Mouse (Mus musculus) forebrain, embryonic 11.5 days (tissue): ENCODE results near the gene Scn8a. TPM values are rescaled to one million over a fixed set of nuclear protein-coding genes. Genes with fewer than 3 reads are reported as not detected.

Source experiments
- ATAC-seq: fragments of 200-750 bp; cut with Nextera tagmentation; replicated peaks from 2 replicates; pipeline ENCODE4 v1.8.0; 2017; ENCODE audit warnings: moderate TSS enrichment; ENCODE audit not compliant: low FRiP score
- DNase-seq: peaks from one replicate; pipeline ENCODE4 v3.0.0-alpha.2; 2017; ENCODE audit warnings: low spot score
- H3K27ac ChIP-seq: fragments of 300-500 bp; sonication (generic); 2 replicates; pipeline ENCODE4 v1.5.1; 2014; ENCODE audit warnings: low read depth, low read length
- H3K27me3 ChIP-seq: fragments of 300-500 bp; sonication (generic); 2 replicates; pipeline ENCODE4 v1.6.1; 2014; ENCODE audit warnings: mild to moderate bottlenecking, low read length, mixed read lengths; ENCODE audit not compliant: control insufficient read depth, insufficient read depth
- H3K36me3 ChIP-seq: fragments of 300-500 bp; sonication (generic); 2 replicates; pipeline ENCODE4 v1.6.1; 2014; ENCODE audit warnings: mild to moderate bottlenecking, low read length, moderate library complexity, mixed read lengths; ENCODE audit not compliant: control insufficient read depth, insufficient read depth
- H3K4me1 ChIP-seq: fragments of 300-500 bp; sonication (generic); replicated peaks from 2 replicates; pipeline ENCODE4 v1.6.1; 2014; ENCODE audit warnings: low read length, mixed read lengths; ENCODE audit not compliant: control insufficient read depth, insufficient read depth
- H3K4me2 ChIP-seq: fragments of 300-500 bp; sonication (generic); 2 replicates; pipeline ENCODE4 v1.6.1; 2014; ENCODE audit warnings: low read depth, mild to moderate bottlenecking, low read length, moderate library complexity, mixed read lengths; ENCODE audit not compliant: severe bottlenecking
- H3K4me3 ChIP-seq: fragments of 300-500 bp; sonication (generic); 2 replicates; pipeline ENCODE4 v1.5.1; 2014; ENCODE audit warnings: low read depth, low read length
- H3K9ac ChIP-seq: fragments of 300-500 bp; sonication (generic); 2 replicates; pipeline ENCODE4 v1.6.1; 2014; ENCODE audit warnings: low read length
- H3K9me3 ChIP-seq: fragments of 300-500 bp; sonication (generic); 2 replicates; pipeline ENCODE4 v1.6.1; 2016; ENCODE audit warnings: low read length, mixed read lengths; ENCODE audit not compliant: control insufficient read depth
- WGBS: fragments of 180-500 bp; shearing (Covaris S2); extraction: QIAGEN DNeasy Blood & Tissue Kit; methylation state at CpG from one replicate; pipeline ENCODE4 v1.1.7; 2014; 5-methylcytosine and 5-hydroxymethylcytosine counted together
- polyA plus RNA-seq: library from polyadenylated mRNA; unstranded; fragments of >200 nt; fragmentation: Nextera tagmentation; extraction: Ambion mirVana; gene quantifications from 2 replicates; pipeline ENCODE4 v1.2.1, GENCODE M21; 2014

Gene Scn8a
- polyA plus RNA-seq, 1 experiment from 2014 or later, result 13.9 TPM

DNA sequence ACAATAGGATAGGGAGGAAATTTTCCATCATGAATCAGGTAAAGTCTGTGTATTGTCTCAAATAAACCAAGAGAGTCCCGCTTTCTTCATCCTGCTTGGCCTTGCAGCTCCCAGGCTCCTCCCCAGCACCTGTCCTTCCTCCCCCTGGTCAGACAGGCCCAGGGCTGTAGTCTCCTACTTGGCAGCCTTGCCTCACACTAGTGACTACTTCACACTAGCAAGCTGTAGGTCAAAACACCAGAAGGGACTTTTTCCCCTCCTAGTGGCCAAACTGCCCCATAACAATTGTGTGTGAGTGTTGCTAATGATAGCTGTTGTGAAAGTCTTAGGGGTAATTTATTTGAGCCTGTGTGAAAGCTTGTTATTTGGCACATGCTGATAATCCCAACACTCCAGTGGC lies 105.0 kb downstream of the Scn8a start:
- DNase-seq, result no peak
- Histone ChIP-seq H3K4me2 (no peak overlapping the region), H3K27ac (no peak overlapping the region), H3K4me1 (0 out of 2 replicates have a peak, but pooled peaks cover 3% of the 10 kb centered on the region), H3K36me3 (no peaks in the 10 kb centered on the region), H3K9ac (no peak overlapping the region), H3K4me3 (no peak overlapping the region), H3K9me3 (no peaks in the 10 kb centered on the region), H3K27me3 (no peaks in the 10 kb centered on the region)
- no peak for ATAC-seq
- WGBS, result 88% methylated on average over 1 of the region's 1 CpGs

DNA sequence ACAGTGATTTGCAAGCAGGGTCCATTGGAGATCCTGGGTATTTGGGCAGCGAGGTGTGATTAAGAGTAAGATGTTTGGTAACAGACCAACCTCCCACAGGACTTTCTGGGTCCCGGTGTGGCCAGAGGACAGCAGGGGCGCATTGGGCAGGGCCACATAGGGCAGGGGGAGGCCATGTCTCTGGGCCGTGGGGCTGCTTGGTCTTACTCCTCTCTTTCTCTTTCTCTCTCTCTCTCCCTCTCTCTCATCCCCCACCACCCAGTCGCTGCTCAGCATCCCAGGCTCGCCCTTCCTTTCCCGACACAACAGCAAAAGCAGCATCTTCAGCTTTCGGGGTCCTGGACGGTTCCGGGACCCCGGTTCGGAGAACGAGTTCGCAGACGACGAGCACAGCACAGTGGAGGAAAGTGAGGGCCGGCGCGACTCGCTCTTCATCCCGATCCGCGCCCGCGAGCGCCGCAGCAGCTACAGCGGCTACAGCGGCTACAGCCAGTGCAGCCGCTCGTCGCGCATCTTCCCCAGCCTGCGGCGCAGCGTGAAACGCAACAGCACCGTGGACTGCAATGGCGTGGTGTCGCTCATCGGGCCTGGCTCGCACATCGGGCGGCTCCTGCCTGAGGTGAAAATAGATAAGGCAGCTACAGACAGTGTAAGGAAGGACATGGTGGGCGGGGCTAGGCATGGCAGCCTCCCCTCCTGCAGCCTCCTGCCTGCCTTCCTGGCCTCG lies 113.9 kb downstream of the Scn8a start:
- Histone ChIP-seq H3K4me2 (peak overlapping the region; percentile 81), H3K4me3 (peak overlapping the region; percentile 52), H3K27me3 (no peaks in the 10 kb centered on the region), H3K9me3 (no peaks in the 10 kb centered on the region), H3K4me1 (peaks cover 5% of the 10 kb centered on the region; the same call in 1 of the 2 replicates), H3K36me3 (no peaks in the 10 kb centered on the region), H3K27ac (no peak overlapping the region), H3K9ac (peak overlapping the region; percentile 77)
- WGBS, result 0% methylated on average over 46 of the region's 46 CpGs
- peak; percentile 84 for DNase-seq
- ATAC-seq, result peak; percentile 90

DNA sequence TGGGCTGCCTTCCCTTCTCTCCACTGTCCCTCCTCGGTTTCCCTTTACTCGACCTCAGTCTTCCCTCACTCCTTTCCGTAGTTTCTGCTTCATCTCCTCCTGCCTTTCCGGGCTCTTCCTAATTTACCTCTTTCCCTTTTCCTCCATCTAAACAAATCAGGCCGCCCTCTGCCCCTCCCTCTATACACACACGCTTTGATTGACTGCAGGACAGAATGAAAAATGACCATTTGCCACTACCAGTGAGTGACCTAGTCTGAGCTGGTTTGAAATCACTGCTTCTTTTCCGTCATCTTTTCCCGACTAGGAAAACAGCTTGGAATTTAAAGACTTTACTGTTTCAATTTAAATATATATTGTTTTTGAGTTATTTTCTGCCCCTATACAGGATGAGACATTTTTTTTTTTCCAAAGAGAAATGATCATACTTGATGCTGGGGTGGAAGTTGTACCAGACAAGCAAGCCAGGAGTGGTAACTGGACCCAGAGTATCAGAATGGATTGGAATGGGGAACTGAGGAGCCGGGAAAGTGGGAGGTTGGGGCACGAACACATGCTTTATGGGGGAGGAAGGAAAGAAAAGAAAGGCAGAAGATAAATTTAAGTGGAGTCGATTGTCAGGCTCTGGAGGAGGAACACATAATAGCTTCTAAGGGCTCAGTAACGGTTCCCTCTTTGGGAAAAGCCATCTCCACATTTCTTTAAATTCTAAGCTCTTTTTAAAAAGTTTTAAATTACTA lies 114.7 kb downstream of the Scn8a start:
- 26% methylated on average over 12 of the region's 12 CpGs for WGBS
- Histone ChIP-seq H3K27me3 (no peaks in the 10 kb centered on the region), H3K4me2 (peak overlapping the region; percentile 81), H3K9ac (peak overlapping the region; percentile 77), H3K27ac (no peak overlapping the region), H3K4me3 (peak overlapping the region; percentile 52), H3K36me3 (no peaks in the 10 kb centered on the region), H3K9me3 (no peaks in the 10 kb centered on the region), H3K4me1 (peaks cover 5% of the 10 kb centered on the region; the same call in 1 of the 2 replicates)
- ATAC-seq, result peak; percentile 59
- no peak for DNase-seq

DNA sequence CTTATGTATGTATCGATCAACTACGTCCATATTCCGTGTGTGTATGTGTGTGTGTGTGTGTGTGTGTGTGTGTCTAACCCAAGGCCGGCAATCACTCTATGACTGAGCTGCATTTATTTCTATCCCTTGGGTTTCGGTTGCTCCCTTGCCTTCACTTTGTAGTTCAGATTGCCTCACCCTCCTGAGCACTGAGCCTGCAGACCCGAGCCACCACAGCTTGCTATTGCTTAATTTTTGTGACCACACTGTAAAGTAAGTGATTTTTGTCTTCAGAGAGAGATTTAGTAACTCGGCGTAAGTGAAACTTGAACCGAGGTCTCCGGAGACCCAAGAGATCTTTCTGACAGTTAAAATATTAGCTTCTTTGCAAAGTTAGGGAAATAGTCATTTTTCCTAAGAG lies 116.8 kb downstream of the Scn8a start:
- Histone ChIP-seq H3K9me3 (no peaks in the 10 kb centered on the region), H3K9ac (no peak overlapping the region), H3K36me3 (no peaks in the 10 kb centered on the region), H3K4me3 (no peak overlapping the region), H3K4me1 (peaks cover 5% of the 10 kb centered on the region; the same call in 1 of the 2 replicates), H3K4me2 (no peak overlapping the region), H3K27ac (no peak overlapping the region), H3K27me3 (no peaks in the 10 kb centered on the region)
- no peak for ATAC-seq
- WGBS, result 91% methylated on average over 10 of the region's 10 CpGs
- no peak for DNase-seq

DNA sequence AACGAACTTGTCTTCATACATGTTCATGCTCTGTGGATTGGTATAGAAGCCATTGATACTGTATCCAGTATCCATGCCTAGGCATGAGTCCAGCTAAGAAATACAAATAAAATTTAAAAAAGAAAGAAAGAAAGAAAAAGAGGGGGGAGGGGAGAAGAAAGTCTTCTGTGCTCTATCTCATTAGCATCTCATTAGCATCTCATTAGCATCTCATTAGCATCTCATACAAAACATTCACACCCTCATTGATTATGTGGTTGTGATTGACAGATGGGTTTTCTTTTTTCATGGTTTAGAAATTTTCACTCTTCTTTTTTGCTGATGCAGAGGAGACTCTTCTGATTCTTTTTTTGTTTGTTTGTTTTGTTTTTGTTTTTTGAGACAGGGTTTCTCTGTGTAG lies 117.4 kb downstream of the Scn8a start:
- Histone ChIP-seq H3K4me1 (peaks cover 5% of the 10 kb centered on the region; the same call in 1 of the 2 replicates), H3K27ac (no peak overlapping the region), H3K27me3 (no peaks in the 10 kb centered on the region), H3K9me3 (no peaks in the 10 kb centered on the region), H3K36me3 (no peaks in the 10 kb centered on the region), H3K9ac (no peak overlapping the region), H3K4me3 (no peak overlapping the region), H3K4me2 (no peak overlapping the region)
- ATAC-seq (no peak), DNase-seq (no peak)
- 82% methylated on average over 1 of the region's 1 CpGs for WGBS

DNA sequence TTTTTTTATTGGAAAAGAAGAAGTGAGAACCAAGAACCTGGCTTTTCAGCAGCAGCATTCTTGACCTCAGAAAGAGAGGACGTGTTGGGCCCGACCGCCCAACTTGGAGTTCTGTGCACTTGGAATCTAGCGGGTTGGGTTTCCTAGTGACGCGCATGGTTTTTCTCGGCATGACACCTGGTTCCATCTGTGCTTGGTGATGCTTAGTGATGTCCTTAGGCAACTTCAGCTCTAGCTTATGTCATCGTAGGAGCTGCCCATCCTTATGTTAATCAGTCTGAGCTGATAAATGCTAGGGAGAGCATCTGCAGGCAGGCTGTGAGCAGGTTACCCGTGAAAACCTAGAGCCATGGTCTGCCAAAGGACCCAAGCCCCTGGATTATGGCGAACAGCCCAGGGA lies 120.6 kb downstream of the Scn8a start:
- H3K9ac ChIP-seq, result no peak overlapping the region
- no peaks in the 10 kb centered on the region; the same call in 1 of the 2 replicates for H3K4me1 ChIP-seq
- H3K4me2 ChIP-seq, result no peak overlapping the region
- WGBS, result 93% methylated on average over 10 of the region's 10 CpGs
- no peak overlapping the region for H3K27ac ChIP-seq
- DNase-seq (no peak), ATAC-seq (no peak)
- no peaks in the 10 kb centered on the region for H3K36me3 ChIP-seq
- H3K27me3 ChIP-seq, result no peaks in the 10 kb centered on the region
- H3K4me3 ChIP-seq, result no peak overlapping the region
- no peaks in the 10 kb centered on the region for H3K9me3 ChIP-seq

DNA sequence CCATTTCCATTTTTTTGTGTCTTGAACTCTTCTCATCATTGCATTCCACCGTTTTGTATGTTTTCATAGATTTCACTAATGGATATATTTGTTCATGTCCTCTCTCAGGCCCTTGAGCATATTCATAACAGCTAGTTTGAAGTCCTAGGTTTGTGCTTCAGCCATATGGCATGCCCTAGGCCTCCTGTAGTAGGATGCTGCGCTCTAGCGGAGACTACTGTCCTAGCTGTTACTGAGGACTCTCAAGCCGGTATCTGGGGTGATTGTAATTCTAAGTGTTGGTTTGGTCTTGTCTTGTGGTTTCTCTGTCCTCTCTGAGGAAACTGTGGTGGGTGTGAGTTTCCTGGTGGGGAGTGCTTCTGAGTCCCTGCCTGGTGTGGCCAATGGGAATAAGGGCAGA lies 127.4 kb downstream of the Scn8a start:
- H3K27ac ChIP-seq, result no peak overlapping the region
- no peak overlapping the region for H3K4me3 ChIP-seq
- H3K4me1 ChIP-seq, result no peaks in the 10 kb centered on the region
- no peak overlapping the region for H3K4me2 ChIP-seq
- ATAC-seq (no peak), DNase-seq (no peak)
- H3K9ac ChIP-seq, result no peak overlapping the region
- no peaks in the 10 kb centered on the region for H3K36me3 ChIP-seq
- H3K9me3 ChIP-seq, result no peaks in the 10 kb centered on the region
- WGBS, result 33% methylated on average over 4 of the region's 4 CpGs
- H3K27me3 ChIP-seq, result no peaks in the 10 kb centered on the region

DNA sequence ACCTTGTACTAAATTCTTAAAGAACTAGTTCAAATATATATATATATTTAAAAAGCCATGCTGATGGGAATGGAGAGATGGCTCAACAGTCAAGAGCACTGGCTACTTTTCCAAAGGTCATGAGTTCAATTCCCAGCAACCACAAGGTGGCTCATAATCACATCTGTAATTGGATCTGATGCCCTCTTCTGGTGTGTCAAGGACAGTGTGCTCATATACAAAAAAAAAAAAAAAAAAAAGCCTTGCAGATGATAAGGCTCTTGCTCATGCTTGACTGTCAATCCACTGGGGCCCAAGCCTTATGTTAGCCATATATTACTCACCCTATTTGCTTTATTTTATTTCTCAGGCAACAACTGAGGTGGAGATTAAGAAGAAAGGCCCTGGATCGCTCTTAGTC lies 132.0 kb downstream of the Scn8a start:
- no peak for DNase-seq
- no peak overlapping the region for H3K4me3 ChIP-seq
- H3K4me2 ChIP-seq, result no peak overlapping the region
- ATAC-seq, result no peak
- no peaks in the 10 kb centered on the region for H3K4me1 ChIP-seq
- H3K27ac ChIP-seq, result no peak overlapping the region
- 97% methylated on average over 1 of the region's 1 CpGs for WGBS
- no peaks in the 10 kb centered on the region for H3K36me3 ChIP-seq
- H3K27me3 ChIP-seq, result no peaks in the 10 kb centered on the region
- H3K9ac ChIP-seq, result no peak overlapping the region
- H3K9me3 ChIP-seq, result no peaks in the 10 kb centered on the region
